Mouse (Mus musculus) mesoderm, embryonic 11.5 days (tissue): ENCODE measurements around the gene Dock1.

ENCODE experiments used
- DNase-seq: peaks from one replicate; pipeline ENCODE4 v3.0.0-alpha.2; 2012; ENCODE audit warnings: low read depth, low spot score

Gene Dock1

DNA sequence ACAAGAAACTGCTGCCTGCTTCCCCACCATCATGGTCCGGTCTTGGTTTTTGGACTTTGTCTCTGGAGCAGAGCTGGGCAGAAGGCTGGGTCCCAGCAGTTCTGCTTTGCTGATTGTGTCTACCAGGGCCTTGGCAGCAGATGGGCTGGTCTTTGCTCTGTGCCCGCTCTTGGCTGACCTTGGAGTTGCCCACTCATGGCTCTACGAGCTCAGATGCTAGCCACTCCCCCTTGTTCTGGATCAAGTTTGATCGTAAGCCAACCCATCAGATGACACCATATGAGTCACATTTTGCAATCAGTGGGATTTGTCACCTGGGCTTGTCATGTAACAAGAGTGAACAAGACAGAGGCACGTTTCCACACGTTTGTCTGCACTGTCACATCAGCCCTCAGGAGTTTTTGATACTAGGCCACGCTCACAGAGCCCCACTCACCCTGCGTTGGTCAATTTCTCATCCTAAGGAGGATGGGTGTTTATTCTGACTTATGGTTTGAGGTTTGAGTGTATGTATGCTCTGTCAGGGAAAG is 382.8 kb downstream of the Dock1 start:
- DNase-seq: no peak

- no peak for DNase-seq
Observed at GRCm38 (mm10) chr7:135054664-135055063, 384.2 kb downstream of the Dock1 start.

- no peak for DNase-seq
Observed at GRCm38 (mm10) chr7:135059071-135059470, 388.6 kb downstream of the Dock1 start.

GRCm38 (mm10) chr7:135059562-135059961 is 389.1 kb downstream of the Dock1 start:
- DNase-seq: no peak

- DNase-seq: no peak
Observed at GRCm38 (mm10) chr7:135063886-135064285, 393.4 kb downstream of the Dock1 start.

- DNase-seq: no peak
Observed at GRCm38 (mm10) chr7:135065301-135065700, 394.8 kb downstream of the Dock1 start.

- no peak for DNase-seq
Observed at GRCm38 (mm10) chr7:135068887-135069286, 398.4 kb downstream of the Dock1 start.

GRCm38 (mm10) chr7:135076904-135077303 is 406.4 kb downstream of the Dock1 start:
- no peak for DNase-seq

GRCm38 (mm10) chr7:135077340-135077739 is 406.9 kb downstream of the Dock1 start:
- no peak for DNase-seq

DNA sequence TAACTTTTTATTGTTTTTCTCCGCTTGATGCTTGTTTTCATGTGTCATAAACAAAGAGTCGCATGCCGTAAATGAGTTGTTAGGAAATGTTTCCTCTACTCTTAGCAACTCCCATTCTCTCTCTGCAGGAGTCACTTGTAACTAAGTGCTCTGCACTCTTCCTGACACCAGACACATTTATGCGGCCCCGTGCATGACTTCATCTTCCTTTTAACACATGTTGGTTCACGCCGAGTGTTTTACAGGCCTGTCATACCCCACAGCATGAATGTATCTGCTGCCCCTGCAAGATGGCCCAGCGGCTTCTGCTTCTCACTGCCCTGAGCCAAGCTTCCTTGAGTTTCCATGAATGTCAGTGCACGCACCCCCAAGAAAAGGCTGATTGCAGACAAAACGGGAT is 407.4 kb downstream of the Dock1 start:
- peak; percentile 51 for DNase-seq

DNA sequence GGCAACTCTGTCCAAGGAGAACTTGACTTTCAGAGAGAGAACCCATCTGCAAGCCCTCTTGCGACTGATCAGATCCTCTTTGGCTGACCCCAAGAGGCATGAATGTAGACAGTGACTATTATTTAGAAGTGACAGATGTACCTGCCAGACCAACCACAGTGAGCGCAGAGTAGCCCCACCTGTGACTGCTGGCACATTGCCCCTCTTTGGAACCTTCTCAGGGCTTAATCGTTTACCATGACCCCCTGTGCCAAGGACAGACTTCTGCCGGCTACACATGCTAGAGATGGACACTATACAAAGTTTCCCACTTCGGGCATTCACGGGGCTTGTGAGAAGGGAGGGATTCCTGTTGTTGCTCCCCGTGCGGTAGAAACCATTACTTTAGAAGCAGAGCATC is 413.0 kb downstream of the Dock1 start:
- DNase-seq: no peak

- DNase-seq: no peak
Observed at GRCm38 (mm10) chr7:135084069-135084468, 413.6 kb downstream of the Dock1 start.

GRCm38 (mm10) chr7:135086556-135086955 is 416.1 kb downstream of the Dock1 start:
- DNase-seq: no peak

DNA sequence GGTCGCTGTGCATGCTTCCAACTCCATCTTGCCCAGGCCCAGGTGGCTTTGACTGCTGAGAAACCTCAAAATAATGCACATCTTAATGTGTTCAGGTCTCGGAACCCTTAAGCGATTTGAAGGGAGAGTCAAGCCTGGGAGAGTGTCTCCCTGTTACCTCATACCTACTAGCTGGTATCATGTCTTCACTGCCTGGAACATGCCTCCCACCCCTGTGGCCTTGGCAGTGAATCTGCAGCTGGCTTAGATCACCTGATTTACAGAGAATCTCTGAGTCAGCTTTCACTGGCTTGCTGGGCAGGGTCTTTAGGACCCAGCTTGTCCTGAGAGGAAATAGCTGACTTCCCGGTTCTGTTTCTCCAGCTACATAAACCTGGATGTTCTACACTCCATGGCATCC is 419.2 kb downstream of the Dock1 start:
- no peak for DNase-seq

- no peak for DNase-seq
Observed at GRCm38 (mm10) chr7:135093851-135094250, 423.4 kb downstream of the Dock1 start.

DNA sequence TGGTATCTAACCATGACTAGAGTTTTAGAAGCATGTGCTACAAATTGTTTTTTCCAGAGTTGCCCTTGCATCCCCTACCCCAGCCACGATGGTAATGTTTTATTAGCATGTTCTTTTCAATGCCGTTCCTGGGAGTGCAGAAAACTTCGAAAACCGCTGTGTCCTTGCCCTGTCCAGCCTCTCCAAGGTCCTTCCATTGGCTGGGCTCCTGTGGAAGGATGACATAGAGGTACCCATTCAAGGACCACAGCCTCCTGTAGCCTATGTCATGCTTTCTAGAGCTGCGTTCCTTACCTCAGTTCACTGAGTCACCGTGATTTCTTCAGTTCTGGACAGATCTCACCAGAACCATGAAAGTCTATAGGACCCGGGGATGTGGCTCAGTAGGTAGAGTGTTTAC is 431.5 kb downstream of the Dock1 start:
- no peak for DNase-seq

- DNase-seq: no peak
Observed at GRCm38 (mm10) chr7:135106536-135106935, 436.1 kb downstream of the Dock1 start.

DNA sequence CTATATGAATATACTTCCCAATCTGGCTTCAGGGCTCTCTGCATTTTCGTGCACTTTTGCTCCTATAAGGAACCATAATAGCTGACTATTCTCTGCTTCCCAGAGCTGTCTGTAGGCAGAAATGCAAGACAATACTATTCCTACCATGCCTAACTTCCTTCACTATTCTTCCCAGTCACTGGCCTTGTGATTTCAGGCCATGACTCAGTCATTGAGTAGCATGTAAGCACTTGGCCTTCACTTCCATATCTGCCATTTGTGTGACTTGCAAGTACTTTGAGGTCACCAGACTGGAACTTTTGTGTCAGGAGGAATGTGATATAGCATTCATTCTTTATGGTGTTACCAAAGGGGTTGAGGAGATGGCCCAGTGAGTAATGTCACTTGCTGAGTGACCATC is 439.9 kb downstream of the Dock1 start:
- DNase-seq: no peak

- no peak for DNase-seq
Observed at GRCm38 (mm10) chr7:135125296-135126065, 455.0 kb downstream of the Dock1 start.

GRCm38 (mm10) chr7:135132461-135132860 is 462.0 kb downstream of the Dock1 start:
- no peak for DNase-seq

- peak; percentile 45 for DNase-seq
Observed at GRCm38 (mm10) chr7:135134619-135135018, 464.2 kb downstream of the Dock1 start.

DNA sequence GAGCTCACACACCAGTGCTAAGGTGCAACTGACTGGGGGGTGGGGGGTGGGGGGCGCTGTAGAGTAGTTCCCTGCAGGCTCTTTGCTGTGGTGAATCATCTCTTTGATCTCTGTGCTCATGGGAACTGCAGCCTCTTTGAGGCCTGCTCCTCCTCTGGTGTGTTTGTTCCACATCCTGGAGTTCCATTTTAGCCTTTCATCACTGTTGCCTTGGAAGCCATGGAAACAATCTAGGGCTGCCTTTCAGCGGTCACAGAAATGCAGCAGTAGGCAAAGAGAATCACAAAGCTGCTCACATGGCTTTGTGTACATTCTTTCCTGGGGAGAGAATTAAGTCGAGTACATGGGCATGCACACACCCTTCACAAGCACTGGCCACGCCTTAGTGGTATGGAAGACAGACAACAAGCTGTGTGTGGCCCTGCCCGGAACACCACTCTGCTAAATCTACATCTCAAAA is 468.7 kb downstream of the Dock1 start:
- DNase-seq: peak; percentile 34

GRCm38 (mm10) chr7:135144731-135145130 is 474.3 kb downstream of the Dock1 start:
- no peak for DNase-seq
